Comparison of ENCODE assay signal across 25 mouse cellular contexts in the genomic region with DNA sequence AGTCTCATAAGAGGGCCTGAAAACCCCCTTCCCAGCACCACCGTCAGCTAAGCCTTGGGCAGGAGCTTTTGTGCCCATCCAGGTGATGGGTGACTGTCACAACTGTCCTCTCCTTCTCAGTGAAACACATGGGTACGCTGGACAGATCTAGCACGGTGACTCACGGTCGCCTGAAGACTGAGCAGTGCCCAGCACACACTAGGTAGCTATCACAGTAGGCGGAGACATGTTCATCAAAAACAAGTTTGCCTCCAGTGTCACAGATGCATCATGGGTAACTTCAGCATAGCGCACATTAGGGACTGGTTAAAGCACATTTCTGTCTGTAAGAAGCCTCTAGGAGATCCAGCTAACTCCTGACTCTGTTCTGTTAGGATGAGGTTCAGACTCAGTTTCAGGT. TPM values are rescaled to one million over a fixed set of nuclear protein-coding genes. Genes with fewer than 3 reads are reported as not detected.
A peak's percentile ranks its signal among the peaks of the same experiment; 100 is the strongest.
DNase-seq lines count a peak whose midpoint lies in the region; ATAC-seq and TF ChIP-seq lines count a peak whose summit lies in the region.
"Had no signal": no experiment of that assay in that cellular context is flagged by ENCODE, and none has a peak within 500 bp of the region (broad histone marks: within the 10 kb centered on the region; RNA-seq: fewer than 3 reads in every experiment).

No protein-coding gene starts in this region.

- H3K27ac ChIP-seq in heart, embryonic 15.5 days: peak overlapping the region; percentile 72
- H3K27ac ChIP-seq in MEL (ENCODE audit: control insufficient read depth, low read depth, low read length): peak overlapping the region; percentile 84
- H3K27ac ChIP-seq in liver, embryonic 16.5 days (ENCODE audit: low read length): peak overlapping the region; percentile 90
- H3K27ac ChIP-seq: embryonic facial prominence, embryonic 12.5 days; forebrain, embryonic 10.5 days; forebrain, embryonic 15.5 days; kidney, postnatal 0 days; midbrain, embryonic 13.5 days; neural tube, embryonic 15.5 days had no signal

- no peak for DNase-seq in heart, postnatal 36 days
- DNase-seq in MEL (ENCODE audit: low read depth, low spot score): no peak
- no peak for DNase-seq in urinary bladder, postnatal 25 days (ENCODE audit: low spot score)
- no peak for DNase-seq in kidney, postnatal 36 days
- DNase-seq in spleen, postnatal 14 days (ENCODE audit: low spot score in 2 of 2): no peak
- DNase-seq: adrenal gland, adult 8-10 months; B cell, adult 2 months; cerebellum, adult 8-10 months; embryo, embryonic 11 days; heart, postnatal 10 days; kidney, adult 8-10 months; lung, postnatal 36 days; right cerebral cortex, postnatal 4 days; thymus, postnatal 4 days had no signal

- WGBS in heart, embryonic 15.5 days: 87% methylated on average over 7 of the region's 7 CpGs
- 83% methylated on average over 7 of the region's 7 CpGs for WGBS in liver, embryonic 16.5 days (ENCODE audit: insufficient replicate concordance)

- TF ChIP-seq EP300 in MEL (IDR thresholded peaks at IDR 0.05; ENCODE audit: low read depth in 1 of 2, low read length in 2 of 2): no peak

- no peak overlapping the region for H3K4me2 ChIP-seq in heart, embryonic 15.5 days
- H3K4me2 ChIP-seq in liver, embryonic 16.5 days (ENCODE audit: low read depth, low read length): no peak overlapping the region
- H3K4me2 ChIP-seq: embryonic facial prominence, embryonic 12.5 days; forebrain, embryonic 15.5 days; midbrain, embryonic 13.5 days; neural tube, embryonic 15.5 days had no signal

- peaks cover 40% of the 10 kb centered on the region for H3K4me1 ChIP-seq in heart, embryonic 15.5 days (replicated peaks)
- peaks cover 1 to 35% of the 10 kb centered on the region in 2 experiments; a peak in 3 of 4 replicates for H3K4me1 ChIP-seq in MEL (ENCODE audit: control insufficient read depth in 1 of 2, insufficient read depth in 2 of 2, low read length in 2 of 2)
- H3K4me1 ChIP-seq in liver, embryonic 16.5 days (ENCODE audit: control insufficient read depth, low read depth, low read length): peaks cover 28% of the 10 kb centered on the region

- ATAC-seq in heart, embryonic 15.5 days (replicated peaks; ENCODE audit: insufficient number of reproducible peaks, insufficient read depth, low FRiP score, low read depth): no peak
- peak; percentile 28; the same call in 1 of the 2 replicates for ATAC-seq in erythroblast, adult 5-6 weeks (replicated peaks; ENCODE audit: low FRiP score, poor library complexity, severe bottlenecking)
- ATAC-seq in liver, embryonic 16.5 days (ENCODE audit: low read depth): 0 out of 2 replicates have a peak, but pooled peaks have one; percentile 5

- no peaks in the 10 kb centered on the region for H3K79me2 ChIP-seq in MEL (ENCODE audit: control insufficient read depth, insufficient read depth, low read length, poor library complexity)

- no peaks in the 10 kb centered on the region for H3K9me3 ChIP-seq in heart, embryonic 15.5 days (replicated peaks)
- H3K9me3 ChIP-seq in MEL (replicated peaks; ENCODE audit: insufficient read depth, low read length): no peaks in the 10 kb centered on the region
- no peaks in the 10 kb centered on the region for H3K9me3 ChIP-seq in liver, embryonic 16.5 days (replicated peaks; ENCODE audit: control insufficient read depth, low read length)
- H3K9me3 ChIP-seq: embryonic facial prominence, embryonic 12.5 days; forebrain, embryonic 10.5 days; forebrain, embryonic 15.5 days; midbrain, embryonic 13.5 days; neural tube, embryonic 15.5 days had no signal

- H3K4me3 ChIP-seq in heart, embryonic 15.5 days: no peak overlapping the region
- no peak overlapping the region for H3K4me3 ChIP-seq in MEL (ENCODE audit: control insufficient read depth in 1 of 2, insufficient read depth in 1 of 2, low read depth in 2 of 2, low read length in 2 of 2)
- H3K4me3 ChIP-seq in liver, embryonic 16.5 days (ENCODE audit: low read depth, low read length): no peak overlapping the region
- H3K4me3 ChIP-seq: embryonic facial prominence, embryonic 12.5 days; forebrain, embryonic 10.5 days; forebrain, embryonic 15.5 days; midbrain, embryonic 13.5 days; neural tube, embryonic 15.5 days had no signal

- intact Hi-C loops in heart, postnatal 36 days (cut with DNase I): loop anchor here (5.0 kb wide), 1 partner anchor 56 kb away; no protein-coding TSS in a partner anchor

- TF ChIP-seq POLR2A in MEL (IDR thresholded peaks at IDR 0.05; ENCODE audit: control insufficient read depth in 1 of 2, insufficient read depth in 1 of 2, low read depth in 1 of 2, low read length in 2 of 2, poor library complexity in 1 of 2): no peak

- no peak for TF ChIP-seq RAD21 in MEL (IDR thresholded peaks at IDR 0.05; ENCODE audit: low read depth, low read length)

- no peaks in the 10 kb centered on the region for H3K36me3 ChIP-seq in heart, embryonic 15.5 days
- peaks cover 0 to 12% of the 10 kb centered on the region in 2 experiments; a peak in 2 of 4 replicates for H3K36me3 ChIP-seq in MEL (ENCODE audit: control insufficient read depth in 1 of 2, insufficient read depth in 2 of 2, low read length in 2 of 2)
- H3K36me3 ChIP-seq in liver, embryonic 16.5 days (ENCODE audit: control insufficient read depth, insufficient read depth): no peaks in the 10 kb centered on the region
- H3K36me3 ChIP-seq: embryonic facial prominence, embryonic 12.5 days; forebrain, embryonic 10.5 days; forebrain, embryonic 15.5 days; midbrain, embryonic 13.5 days; neural tube, embryonic 15.5 days had no signal

- no peak overlapping the region for H3K9ac ChIP-seq in heart, embryonic 15.5 days
- H3K9ac ChIP-seq in MEL (ENCODE audit: control insufficient read depth, low read depth, low read length, poor library complexity, severe bottlenecking): peak overlapping the region; percentile 18; the same call in 1 of the 2 replicates
- 0 out of 2 replicates have a peak overlapping the region, but pooled peaks have one; percentile 0 for H3K9ac ChIP-seq in liver, embryonic 16.5 days (ENCODE audit: low read depth, low read length)
- H3K9ac ChIP-seq: embryonic facial prominence, embryonic 12.5 days; forebrain, embryonic 15.5 days; midbrain, embryonic 13.5 days; neural tube, embryonic 15.5 days had no signal

- TF ChIP-seq CTCF in MEL (IDR thresholded peaks at IDR 0.05 in 2 of 3, conservative IDR thresholded peaks at IDR 0.05 in 1 of 3; ENCODE audit: control insufficient read depth in 1 of 3, insufficient read depth in 1 of 3, low read depth in 2 of 3, low read length in 3 of 3, poor library complexity in 1 of 3, severe bottlenecking in 1 of 3): no peak

- no peaks in the 10 kb centered on the region for H3K27me3 ChIP-seq in heart, embryonic 15.5 days
- H3K27me3 ChIP-seq in MEL (ENCODE audit: control insufficient read depth in 1 of 2, insufficient read depth in 2 of 2, low read length in 2 of 2): no peaks in the 10 kb centered on the region
- H3K27me3 ChIP-seq in liver, embryonic 16.5 days (ENCODE audit: control insufficient read depth, insufficient read depth, low read depth, low read length): no peaks in the 10 kb centered on the region
- H3K27me3 ChIP-seq: embryonic facial prominence, embryonic 12.5 days; forebrain, embryonic 15.5 days; midbrain, embryonic 13.5 days; neural tube, embryonic 15.5 days had no signal

TF ChIP-seq in MEL, 35 proteins besides CTCF, POLR2A, EP300 and RAD21:
- TF ChIP-seq POLR2AphosphoS2 (IDR thresholded peaks at IDR 0.05; ENCODE audit: low read length) (no peak), ZKSCAN1 (IDR thresholded peaks at IDR 0.05; ENCODE audit: low read depth, low read length) (peak; percentile 61; the same call in 1 of the 2 replicates)

RNA-seq across cellular contexts. Expression of gene Clmn, which starts 41.2 kb away (rescaled TPM):
- polyA plus RNA-seq in heart, embryonic 15.5 days (2015; fragmentation: Nextera tagmentation; extraction: Ambion mirVana): 0.54 and 1.2 TPM in 2 replicates
- 1 to 10 TPM; 1.8 to 3.2 TPM for total RNA-seq in heart, postnatal 36 days (2021)
- 0.07 TPM in 1 of 2 replicates, not detected in the other for total RNA-seq in MEL (2012; rRNA removed)
- not detected for polyA plus RNA-seq in MEL (2012; ENCODE audit: insufficient read depth in 1 of 2, insufficient read length in 2 of 2, low read depth in 1 of 2, low replicate concordance in 2 of 2, missing spikeins in 1 of 2)
- not detected in 2 replicates for total RNA-seq in erythroblast, adult 5-6 weeks (2015; ENCODE audit: low replicate concordance)
- total RNA-seq in erythroblast, adult 5-6 weeks (2017; ENCODE audit: low replicate concordance): 0.14 TPM in 1 of 2 replicates, not detected in the other
- 0.55 and 0.63 TPM in 2 replicates for polyA plus RNA-seq in liver, embryonic 16.5 days (2015; fragmentation: Nextera tagmentation; extraction: Ambion mirVana)
- total RNA-seq: CH12.LX; monocyte, adult 5-6 weeks had no signal
